Mouse (Mus musculus) liver, adult 2 months (tissue): ENCODE results near the gene Aim2. TPM values are rescaled to one million over a fixed set of nuclear protein-coding genes. Genes with fewer than 3 reads are reported as not detected.

Source experiments
- DNase-seq: peaks from one replicate; pipeline ENCODE4 v3.0.0-alpha.2; 2011; ENCODE audit warnings: low read depth, low spot score; ENCODE audit errors: extremely low read depth
- H3K27ac ChIP-seq: fragments of 200-500 bp; replicated peaks from 2 replicates; pipeline ENCODE4 v1.5.1; 2012; ENCODE audit warnings: low read depth, mild to moderate bottlenecking, control low read depth, inconsistent platforms, low read length; ENCODE audit not compliant: insufficient read depth
- H3K27me3 ChIP-seq: fragments of 200-500 bp; 2 replicates; pipeline ENCODE4 v1.6.1; 2012; ENCODE audit warnings: mild to moderate bottlenecking, moderate library complexity, low read length, inconsistent platforms; ENCODE audit not compliant: control insufficient read depth, insufficient read depth
- H3K36me3 ChIP-seq: fragments of 200-500 bp; 2 replicates; pipeline ENCODE4 v1.6.1; 2012; ENCODE audit warnings: low read length, inconsistent platforms; ENCODE audit not compliant: control insufficient read depth, insufficient read depth
- H3K4me1 ChIP-seq: fragments of 200-500 bp; 2 replicates; pipeline ENCODE4 v1.6.1; 2011; ENCODE audit warnings: low read length; ENCODE audit not compliant: control insufficient read depth, insufficient read depth
- H3K4me3 ChIP-seq: fragments of 200-500 bp; 2 replicates; pipeline ENCODE4 v1.5.1; 2011; ENCODE audit warnings: low read depth, mild to moderate bottlenecking, control low read depth, low read length, moderate library complexity; ENCODE audit not compliant: insufficient read depth
- H3K79me2 ChIP-seq: fragments of 200-500 bp; 2 replicates; pipeline ENCODE4 v1.6.1; 2012; ENCODE audit warnings: inconsistent platforms, mild to moderate bottlenecking, low read length, moderate library complexity; ENCODE audit not compliant: control insufficient read depth, insufficient read depth
- H3K9ac ChIP-seq: fragments of 200-500 bp; 2 replicates; pipeline ENCODE4 v1.6.1; 2012; ENCODE audit warnings: low read depth, mild to moderate bottlenecking, control low read depth, inconsistent platforms, low read length
- CTCF ChIP-seq: fragments of 200-500 bp; IDR thresholded peaks from 2 replicates; pipeline ENCODE4 v1.5.1; 2011; ENCODE audit warnings: low read depth, low read length, control low read depth
- POLR2A ChIP-seq: fragments of 200-500 bp; IDR thresholded peaks from 2 replicates; pipeline ENCODE4 v1.6.1; 2011; ENCODE audit warnings: low read length, control low read depth; ENCODE audit not compliant: insufficient read depth; ENCODE audit errors: extremely low read depth
- WGBS: fragments of 180-500 bp; shearing (Covaris S2); methylation state at CpG from one replicate; pipeline ENCODE4 v1.1.7; 2018; 5-methylcytosine and 5-hydroxymethylcytosine counted together
- polyA plus RNA-seq: library from polyadenylated mRNA; depleted of rRNA; stranded (reverse); fragments of >200 nt; gene quantifications from 2 replicates; pipeline ENCODE4 v1.2.3, GENCODE M21; 2012
- total RNA-seq: library from RNA; depleted of rRNA; stranded (reverse); fragments of >200 nt; gene quantifications from 2 replicates; pipeline ENCODE4 v1.2.3, GENCODE M21; 2014

Gene Aim2
- total and polyA plus RNA-seq, 2 experiments: 0.44 to 3.0 TPM

DNA sequence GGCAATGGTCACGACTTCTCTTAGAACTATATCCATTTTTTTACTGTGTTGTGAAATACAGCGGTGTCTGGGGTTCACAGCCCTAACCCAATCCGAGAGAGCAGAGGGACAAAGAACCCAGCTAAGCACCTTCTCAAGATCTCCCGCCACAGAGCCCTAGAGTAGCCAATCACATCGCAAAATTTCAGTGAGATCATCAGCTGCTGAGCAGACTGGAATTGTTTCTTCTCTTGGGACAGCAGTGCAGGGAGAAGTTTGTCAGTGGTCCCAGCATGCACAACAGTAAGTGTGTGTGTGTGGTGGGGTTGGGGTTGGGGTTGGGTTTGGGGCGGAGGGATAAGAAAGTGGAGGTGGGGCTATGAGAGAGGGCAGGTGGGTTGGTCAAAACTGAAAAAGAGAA lies 733 bp upstream of the Aim2 start:
- no peak overlapping the region for H3K4me3 ChIP-seq
- H3K36me3 ChIP-seq: no peaks in the 10 kb centered on the region
- no peak for DNase-seq
- H3K27ac ChIP-seq: no peak overlapping the region
- H3K79me2 ChIP-seq: no peaks in the 10 kb centered on the region
- peaks cover 5% of the 10 kb centered on the region; the same call in 1 of the 2 replicates for H3K27me3 ChIP-seq
- H3K9ac ChIP-seq: no peak overlapping the region
- TF ChIP-seq POLR2A: no peak
- no peak for TF ChIP-seq CTCF
- 8% methylated on average over 6 of the region's 6 CpGs for WGBS
- H3K4me1 ChIP-seq: no peaks in the 10 kb centered on the region

- no peak for DNase-seq
- Histone ChIP-seq H3K9ac (no peak overlapping the region), H3K27me3 (no peaks in the 10 kb centered on the region), H3K27ac (no peak overlapping the region), H3K4me1 (no peaks in the 10 kb centered on the region), H3K4me3 (no peak overlapping the region), H3K79me2 (no peaks in the 10 kb centered on the region), H3K36me3 (no peaks in the 10 kb centered on the region)
- no peak for TF ChIP-seq POLR2A
- TF ChIP-seq CTCF: no peak
- WGBS: 64% methylated on average over 7 of the region's 7 CpGs
Measured at GRCm38 (mm10) chr1:173355107-173355846, 4.6 kb downstream of the Aim2 start.

DNA sequence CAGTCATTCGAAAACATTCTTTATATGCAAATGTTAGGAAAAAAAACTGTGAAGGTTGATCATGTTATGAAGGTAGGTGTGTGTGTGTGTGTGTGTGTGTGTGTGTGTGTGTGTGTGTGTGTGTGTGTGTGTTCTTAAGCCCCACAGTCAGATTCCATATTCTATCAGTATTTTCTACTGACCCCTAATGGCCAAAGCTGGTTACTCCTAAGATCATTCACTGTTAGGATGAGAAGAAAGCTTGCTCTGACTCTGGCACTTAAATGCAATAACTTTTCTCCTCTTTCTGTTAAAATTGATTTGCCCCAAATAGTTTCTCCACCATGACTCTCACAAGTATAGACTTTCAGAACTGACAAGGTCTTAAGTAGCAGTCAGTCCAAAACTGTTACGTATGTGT lies 6.0 kb downstream of the Aim2 start:
- Histone ChIP-seq H3K36me3 (no peaks in the 10 kb centered on the region), H3K27me3 (no peaks in the 10 kb centered on the region), H3K4me3 (no peak overlapping the region), H3K27ac (no peak overlapping the region), H3K79me2 (no peaks in the 10 kb centered on the region), H3K4me1 (no peaks in the 10 kb centered on the region), H3K9ac (no peak overlapping the region)
- 84% methylated on average over 2 of the region's 2 CpGs for WGBS
- DNase-seq: no peak
- TF ChIP-seq CTCF: no peak
- no peak for TF ChIP-seq POLR2A

DNA sequence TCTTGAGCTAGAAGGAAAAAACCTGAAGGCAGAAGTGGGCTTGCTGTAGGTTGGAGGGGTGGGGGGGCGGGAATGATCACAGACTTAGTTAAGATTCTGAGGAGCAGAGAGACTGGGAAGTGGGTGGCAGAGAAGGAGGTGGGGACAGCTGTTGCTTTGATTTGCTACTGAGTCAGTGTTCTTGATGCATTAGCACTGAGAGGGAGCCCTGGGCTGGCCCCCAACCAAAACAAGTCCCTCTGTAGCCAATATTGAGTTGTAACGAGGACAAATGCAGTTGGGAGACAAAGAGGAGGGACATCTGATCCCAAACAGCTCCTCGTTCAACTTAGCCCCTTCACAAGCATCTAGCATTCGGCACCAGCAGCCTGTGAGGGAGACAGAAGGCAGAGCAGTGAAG lies 7.1 kb downstream of the Aim2 start:
- H3K27ac ChIP-seq: no peak overlapping the region
- WGBS: 45% methylated on average over 4 of the region's 4 CpGs
- no peak overlapping the region for H3K4me3 ChIP-seq
- no peak for DNase-seq
- no peak overlapping the region for H3K9ac ChIP-seq
- no peaks in the 10 kb centered on the region for H3K27me3 ChIP-seq
- H3K4me1 ChIP-seq: no peaks in the 10 kb centered on the region
- H3K36me3 ChIP-seq: no peaks in the 10 kb centered on the region
- TF ChIP-seq POLR2A (no peak), CTCF (no peak)
- H3K79me2 ChIP-seq: no peaks in the 10 kb centered on the region

- DNase-seq: no peak
- TF ChIP-seq CTCF (no peak), POLR2A (no peak)
- Histone ChIP-seq H3K4me3 (no peak overlapping the region), H3K27me3 (peaks cover 4% of the 10 kb centered on the region; the same call in 1 of the 2 replicates), H3K36me3 (no peaks in the 10 kb centered on the region), H3K79me2 (no peaks in the 10 kb centered on the region), H3K9ac (no peak overlapping the region), H3K4me1 (no peaks in the 10 kb centered on the region), H3K27ac (no peak overlapping the region)
- WGBS: 71% methylated on average over 4 of the region's 4 CpGs
Measured at GRCm38 (mm10) chr1:173359590-173360290, 9.1 kb downstream of the Aim2 start.

GRCm38 (mm10) chr1:173361651-173362050 lies 11.0 kb downstream of the Aim2 start:
- H3K79me2 ChIP-seq: no peaks in the 10 kb centered on the region
- no peaks in the 10 kb centered on the region for H3K4me1 ChIP-seq
- no peak overlapping the region for H3K4me3 ChIP-seq
- DNase-seq: peak; percentile 26
- no peaks in the 10 kb centered on the region for H3K36me3 ChIP-seq
- no peak overlapping the region for H3K9ac ChIP-seq
- no peak overlapping the region for H3K27ac ChIP-seq
- peaks cover 6% of the 10 kb centered on the region for H3K27me3 ChIP-seq
- TF ChIP-seq CTCF (no peak), POLR2A (no peak)
- 29% methylated on average over 6 of the region's 6 CpGs for WGBS
